Mouse (Mus musculus): ENCODE data around the gene Gm7861. TPM values are rescaled to one million over a fixed set of nuclear protein-coding genes. Genes with fewer than 3 reads are reported as not detected.
"Not testable (repeated sequence)": the region's sequence is repeated elsewhere in the genome, so short reads cannot be mapped to it uniquely, and the experiment has no call there.

Gm7861 gene
- not detected for total RNA-seq (2021)

GRCm38 (mm10) chr8:21594408-21594807 lies at the start of gene Gm7861:
Gene Gm7861 (minus strand): TSS chr8:21594508.
- intact Hi-C loops (cut with DNase I); DNase-seq: not testable (repeated sequence)

DNA sequence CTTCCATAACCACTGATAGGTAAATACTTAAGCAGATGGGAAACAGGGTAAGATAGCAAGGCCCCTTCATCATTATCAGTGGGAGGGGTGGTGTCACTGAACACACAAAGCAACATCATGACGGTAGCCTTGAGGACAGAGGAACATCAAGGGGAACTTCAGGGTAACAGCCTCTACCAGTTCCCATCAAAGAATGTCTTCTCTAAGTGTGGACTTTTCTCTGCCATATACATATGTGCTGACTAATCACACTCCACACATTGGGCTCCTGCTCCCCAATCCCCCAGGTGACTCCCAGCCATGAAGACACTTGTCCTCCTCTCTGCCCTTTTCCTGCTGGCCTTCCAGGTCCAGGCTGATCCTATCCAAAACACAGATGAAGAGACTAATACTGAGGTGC lies 23.6 kb upstream of the Gm7861 start, which contains the start of gene Defa26:
Defa26 (plus strand) TSS at position 301 of the 400 bp plus-strand sequence.
- intact Hi-C loops (cut with DNase I), result not testable (repeated sequence)

DNA sequence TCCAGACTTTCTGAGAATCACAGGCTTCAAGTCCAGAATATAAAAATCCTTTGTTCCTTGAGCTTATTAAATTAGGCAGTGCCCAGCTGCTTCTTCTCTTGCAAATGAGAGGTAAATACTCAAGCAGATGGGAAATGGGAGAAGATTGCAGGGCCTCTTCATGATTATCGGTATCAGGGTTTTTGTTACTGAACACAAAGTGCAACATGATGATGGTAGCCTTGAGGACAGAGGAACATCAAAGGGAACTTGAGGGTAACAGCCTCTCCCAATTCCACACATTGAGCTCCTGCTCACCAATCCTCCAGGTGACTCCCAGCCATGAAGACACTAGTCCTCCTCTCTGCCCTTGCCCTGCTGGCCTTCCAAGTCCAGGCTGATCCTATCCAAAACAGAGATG lies 11.6 kb downstream of the Gm7861 start, which contains the start of gene Defa28:
Defa28 (plus strand) TSS at position 301 of the 400 bp plus-strand sequence.
- DNase-seq; intact Hi-C loops (cut with DNase I): not testable (repeated sequence)

More for the DNA sequence above, 23.6 kb upstream of the Gm7861 start, which contains the start of gene Defa26:
- DNase-seq, result not testable (repeated sequence)

DNA sequence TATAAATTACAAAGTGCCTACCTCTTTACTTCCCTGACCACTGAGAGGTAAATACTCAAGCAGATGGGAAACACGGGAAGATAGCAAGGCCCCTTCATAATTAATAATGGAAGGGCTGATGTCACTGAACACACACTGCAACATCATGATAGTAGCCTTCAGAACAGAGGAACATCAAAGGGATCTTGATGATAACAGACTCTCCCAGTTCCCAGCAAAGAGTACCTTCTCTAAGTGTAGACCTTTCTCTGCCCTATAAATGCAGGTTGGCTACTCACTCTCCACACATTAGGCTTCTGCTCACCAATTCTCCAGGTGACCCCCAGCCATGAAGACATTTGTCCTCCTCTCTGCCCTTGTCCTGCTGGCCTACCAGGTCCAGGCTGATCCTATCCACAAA lies 29.2 kb downstream of the Gm7861 start, which contains the start of gene Defa37:
Defa37 (plus strand) TSS at position 301 of the 400 bp plus-strand sequence.
- DNase-seq; intact Hi-C loops (cut with DNase I): not testable (repeated sequence)

Other genes with a start within 250 kb of the Gm7861 start
- not detected for gene Defa2, start 216.0 kb downstream of the Gm7861 start, total RNA-seq (2021)
- gene Defa33, start 202.7 kb downstream of the Gm7861 start, total RNA-seq (2021), result not detected
- not detected for gene Defa36, start 167.1 kb downstream of the Gm7861 start, total RNA-seq (2021)
- not detected for gene Gm7849, start 137.9 kb downstream of the Gm7861 start, total RNA-seq (2021)
- gene Defa20, start 85.2 kb downstream of the Gm7861 start, total RNA-seq (2021), result not detected
- gene Defa32, start 65.5 kb downstream of the Gm7861 start, total RNA-seq (2021), result not detected
- gene Defa37, start 29.1 kb downstream of the Gm7861 start, total RNA-seq (2021), result not detected
- not detected for gene Defa28, start 11.5 kb downstream of the Gm7861 start, total RNA-seq (2021)
- not detected for gene Defa26, start 23.7 kb upstream of the Gm7861 start, total RNA-seq (2021)
- not detected for gene Defa17, start 61.3 kb upstream of the Gm7861 start, total RNA-seq (2021)
- not detected for gene Defa34, start 71.3 kb upstream of the Gm7861 start, total RNA-seq (2021)
- not detected for gene AY761184, start 109.1 kb upstream of the Gm7861 start, total RNA-seq (2021)
- not detected for gene Defa24, start 140.0 kb upstream of the Gm7861 start, total RNA-seq (2021)
- gene Defb50, start 229.0 kb upstream of the Gm7861 start, total RNA-seq (2021), result not detected
- gene Defb2, start 245.4 kb upstream of the Gm7861 start, total RNA-seq (2021), result not detected